Mouse (Mus musculus): ENCODE measurements around the gene Tacc2. TPM values are rescaled to one million over a fixed set of nuclear protein-coding genes. Genes with fewer than 3 reads are reported as not detected.

The Tacc2 gene
- polyA plus RNA-seq, 1 experiment: 0.03 TPM

GRCm38 (mm10) chr7:130621953-130622352 is 44.7 kb downstream of the Tacc2 start:
- Histone ChIP-seq H3K36me3 (ENCODE audit: control insufficient read depth) (no peaks in the 10 kb centered on the region), H3K9me3 (ENCODE audit: control insufficient read depth, low read length) (no peaks in the 10 kb centered on the region), H3K4me1 (ENCODE audit: control insufficient read depth) (no peaks in the 10 kb centered on the region), H3K27me3 (ENCODE audit: control insufficient read depth) (no peaks in the 10 kb centered on the region), H3K4me3 (replicated peaks) (no peak overlapping the region)
- TF ChIP-seq TAL1 (IDR thresholded peaks at IDR 0.05; ENCODE audit: low read length): no peak
- no peak for TF ChIP-seq GATA1 (IDR thresholded peaks at IDR 0.05; ENCODE audit: low read length)

DNA sequence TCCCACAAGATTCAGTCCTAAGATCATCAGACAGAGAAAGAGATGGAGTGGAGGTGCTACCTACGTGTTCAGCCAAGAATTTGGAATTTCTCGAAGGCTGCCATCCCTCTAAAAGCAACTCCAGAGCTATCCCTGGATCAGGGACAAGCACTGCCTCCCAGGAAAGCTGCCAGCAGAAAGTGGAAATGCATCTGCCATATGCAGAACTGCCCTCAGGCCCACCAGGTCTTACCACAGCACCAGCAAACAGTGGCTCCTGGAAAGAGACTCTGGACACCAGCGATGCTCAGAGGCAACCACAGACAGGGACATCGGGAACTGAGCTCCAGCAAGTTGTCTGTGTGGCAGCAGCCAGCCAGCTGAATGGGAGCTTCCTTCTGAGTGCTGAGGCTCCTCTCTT is 45.1 kb downstream of the Tacc2 start:
- no peak overlapping the region for H3K4me3 ChIP-seq (replicated peaks)
- H3K4me1 ChIP-seq (ENCODE audit: control insufficient read depth): no peaks in the 10 kb centered on the region
- H3K36me3 ChIP-seq (ENCODE audit: control insufficient read depth): no peaks in the 10 kb centered on the region
- H3K9me3 ChIP-seq (ENCODE audit: control insufficient read depth, low read length): no peaks in the 10 kb centered on the region
- no peaks in the 10 kb centered on the region for H3K27me3 ChIP-seq (ENCODE audit: control insufficient read depth)
- TF ChIP-seq TAL1 (IDR thresholded peaks at IDR 0.05; ENCODE audit: low read length) (no peak), GATA1 (IDR thresholded peaks at IDR 0.05; ENCODE audit: low read length) (no peak)

GRCm38 (mm10) chr7:130624299-130624698 is 47.1 kb downstream of the Tacc2 start:
- no peaks in the 10 kb centered on the region for H3K4me1 ChIP-seq (ENCODE audit: control insufficient read depth)
- H3K36me3 ChIP-seq (ENCODE audit: control insufficient read depth): no peaks in the 10 kb centered on the region
- no peak for TF ChIP-seq TAL1 (IDR thresholded peaks at IDR 0.05; ENCODE audit: low read length)
- TF ChIP-seq GATA1 (IDR thresholded peaks at IDR 0.05; ENCODE audit: low read length): no peak
- H3K4me3 ChIP-seq (replicated peaks): no peak overlapping the region
- H3K9me3 ChIP-seq (ENCODE audit: control insufficient read depth, low read length): no peaks in the 10 kb centered on the region
- no peaks in the 10 kb centered on the region for H3K27me3 ChIP-seq (ENCODE audit: control insufficient read depth)

- no peak overlapping the region for H3K4me3 ChIP-seq (replicated peaks)
- TF ChIP-seq GATA1 (IDR thresholded peaks at IDR 0.05; ENCODE audit: low read length) (no peak), TAL1 (IDR thresholded peaks at IDR 0.05; ENCODE audit: low read length) (no peak)
Observed at GRCm38 (mm10) chr7:130625361-130625760, 48.1 kb downstream of the Tacc2 start.

GRCm38 (mm10) chr7:130628601-130629000 is 51.4 kb downstream of the Tacc2 start:
- TF ChIP-seq GATA1 (IDR thresholded peaks at IDR 0.05; ENCODE audit: low read length) (no peak), TAL1 (IDR thresholded peaks at IDR 0.05; ENCODE audit: low read length) (no peak)
- H3K27me3 ChIP-seq (ENCODE audit: control insufficient read depth): no peaks in the 10 kb centered on the region
- H3K9me3 ChIP-seq (ENCODE audit: control insufficient read depth, low read length): no peaks in the 10 kb centered on the region
- H3K4me1 ChIP-seq (ENCODE audit: control insufficient read depth): no peaks in the 10 kb centered on the region
- H3K36me3 ChIP-seq (ENCODE audit: control insufficient read depth): no peaks in the 10 kb centered on the region
- no peak overlapping the region for H3K4me3 ChIP-seq (replicated peaks)

More at GRCm38 (mm10) chr7:130625361-130625760, 48.1 kb downstream of the Tacc2 start:
- Histone ChIP-seq H3K4me1 (ENCODE audit: control insufficient read depth) (no peaks in the 10 kb centered on the region), H3K36me3 (ENCODE audit: control insufficient read depth) (no peaks in the 10 kb centered on the region), H3K9me3 (ENCODE audit: control insufficient read depth, low read length) (no peaks in the 10 kb centered on the region), H3K27me3 (ENCODE audit: control insufficient read depth) (no peaks in the 10 kb centered on the region)

- no peaks in the 10 kb centered on the region for H3K36me3 ChIP-seq (ENCODE audit: control insufficient read depth)
- TF ChIP-seq TAL1 (IDR thresholded peaks at IDR 0.05; ENCODE audit: low read length): no peak
- TF ChIP-seq GATA1 (IDR thresholded peaks at IDR 0.05; ENCODE audit: low read length): no peak
- H3K4me3 ChIP-seq (replicated peaks): no peak overlapping the region
Observed at GRCm38 (mm10) chr7:130629999-130630398, 52.8 kb downstream of the Tacc2 start.

GRCm38 (mm10) chr7:130630956-130631355 is 53.7 kb downstream of the Tacc2 start:
- no peaks in the 10 kb centered on the region for H3K36me3 ChIP-seq (ENCODE audit: control insufficient read depth)
- H3K4me3 ChIP-seq (replicated peaks): no peak overlapping the region
- H3K4me1 ChIP-seq (ENCODE audit: control insufficient read depth): no peaks in the 10 kb centered on the region
- TF ChIP-seq GATA1 (IDR thresholded peaks at IDR 0.05; ENCODE audit: low read length) (no peak), TAL1 (IDR thresholded peaks at IDR 0.05; ENCODE audit: low read length) (no peak)
- no peaks in the 10 kb centered on the region for H3K9me3 ChIP-seq (ENCODE audit: control insufficient read depth, low read length)
- H3K27me3 ChIP-seq (ENCODE audit: control insufficient read depth): no peaks in the 10 kb centered on the region

More at GRCm38 (mm10) chr7:130629999-130630398, 52.8 kb downstream of the Tacc2 start:
- Histone ChIP-seq H3K27me3 (ENCODE audit: control insufficient read depth) (no peaks in the 10 kb centered on the region), H3K9me3 (ENCODE audit: control insufficient read depth, low read length) (no peaks in the 10 kb centered on the region), H3K4me1 (ENCODE audit: control insufficient read depth) (no peaks in the 10 kb centered on the region)

DNA sequence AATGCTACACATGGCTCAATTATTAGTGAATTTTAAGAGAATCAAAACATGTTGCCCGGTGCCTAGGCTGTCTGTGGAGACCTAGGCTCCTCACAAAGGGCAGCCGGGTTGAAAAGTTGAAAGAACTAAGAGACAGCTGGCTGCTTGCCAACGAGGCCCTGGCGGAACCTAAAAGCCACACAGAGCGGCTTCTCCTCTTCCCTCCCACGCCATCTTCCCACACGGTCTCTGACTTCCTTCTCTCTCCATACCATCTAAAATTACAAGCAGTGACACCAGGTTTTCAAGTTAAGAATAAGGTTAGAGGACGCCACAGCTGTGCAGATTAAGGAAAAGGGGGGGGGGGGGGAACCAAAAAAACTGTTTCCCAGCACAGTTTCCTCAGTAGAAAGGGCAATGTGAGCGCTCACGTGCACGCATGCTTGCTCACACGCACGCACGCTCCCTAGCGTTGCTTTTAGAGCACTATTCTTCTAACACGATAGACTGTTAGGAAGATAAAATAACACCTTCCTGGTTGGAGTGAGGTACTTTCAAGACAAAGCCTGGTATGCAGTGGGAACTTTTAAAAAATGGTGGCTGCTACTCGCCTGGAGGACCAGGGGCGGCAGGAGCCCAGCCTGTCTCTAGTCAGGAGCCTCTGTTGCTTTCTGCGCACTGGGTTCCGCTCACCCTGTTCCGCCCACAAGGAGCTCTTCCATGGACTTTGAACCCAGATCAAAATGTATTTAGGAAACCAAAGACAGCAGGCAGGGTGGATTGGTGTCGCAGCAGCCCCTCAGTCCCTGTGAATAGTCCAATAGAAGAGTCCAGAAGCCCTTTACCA is 54.5 kb downstream of the Tacc2 start:
- no peak overlapping the region for H3K4me3 ChIP-seq (replicated peaks)
- H3K27me3 ChIP-seq (ENCODE audit: control insufficient read depth): no peaks in the 10 kb centered on the region
- TF ChIP-seq TAL1 (IDR thresholded peaks at IDR 0.05; ENCODE audit: low read length): no peak
- no peak for TF ChIP-seq GATA1 (IDR thresholded peaks at IDR 0.05; ENCODE audit: low read length)
- no peaks in the 10 kb centered on the region for H3K9me3 ChIP-seq (ENCODE audit: control insufficient read depth, low read length)
- no peaks in the 10 kb centered on the region for H3K36me3 ChIP-seq (ENCODE audit: control insufficient read depth)
- H3K4me1 ChIP-seq (ENCODE audit: control insufficient read depth): no peaks in the 10 kb centered on the region

DNA sequence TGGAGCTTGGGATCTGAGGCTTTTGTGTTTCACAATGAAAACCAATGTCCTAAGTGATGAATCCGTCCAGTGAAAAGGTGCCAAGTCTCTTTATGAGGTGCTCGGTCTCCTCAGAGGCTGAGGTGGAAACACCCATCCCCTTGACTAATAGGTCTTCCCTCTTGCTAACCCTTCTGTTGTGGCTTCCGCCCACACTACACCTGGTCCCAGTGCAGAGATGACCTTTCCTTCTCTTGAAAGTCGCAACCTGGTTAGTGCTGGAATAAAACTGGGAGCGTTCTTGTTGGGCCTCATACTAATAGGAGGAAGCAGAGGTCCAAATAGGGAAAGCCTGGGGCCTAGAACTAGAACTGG is 55.1 kb downstream of the Tacc2 start:
- H3K9me3 ChIP-seq (ENCODE audit: control insufficient read depth, low read length): no peaks in the 10 kb centered on the region
- H3K36me3 ChIP-seq (ENCODE audit: control insufficient read depth): no peaks in the 10 kb centered on the region
- H3K4me3 ChIP-seq (replicated peaks): no peak overlapping the region
- TF ChIP-seq TAL1 (IDR thresholded peaks at IDR 0.05; ENCODE audit: low read length) (no peak), GATA1 (IDR thresholded peaks at IDR 0.05; ENCODE audit: low read length) (no peak)
- no peaks in the 10 kb centered on the region for H3K4me1 ChIP-seq (ENCODE audit: control insufficient read depth)
- H3K27me3 ChIP-seq (ENCODE audit: control insufficient read depth): no peaks in the 10 kb centered on the region
